Mouse (Mus musculus): ENCODE data around the gene Spcs2.

- TF ChIP-seq CTCF (IDR thresholded peaks at IDR 0.05) (no peak), EP300 (IDR thresholded peaks at IDR 0.05) (no peak)
Measured at GRCm38 (mm10) chr7:99875891-99876290, 12.6 kb upstream of the Spcs2 start.
